18 mouse cellular contexts compared by ENCODE assay signal in genomic region chr2:145404818-145405531, GRCm38 (mm10).
DNase-seq lines count a peak whose midpoint lies in the region; ATAC-seq lines count a peak whose summit lies in the region.
"Had no signal": no experiment of that assay in that cellular context is flagged by ENCODE, and none has a peak within 500 bp of the region (broad histone marks: within the 10 kb centered on the region; RNA-seq: fewer than 3 reads in every experiment).

No protein-coding gene starts in this region.

- intact Hi-C loops in heart, postnatal 14 days (cut with DNase I): no loop called here
- intact Hi-C loops in left cerebral cortex, postnatal 14 days (cut with DNase I): no loop called here

- DNase-seq in heart, embryonic 10.5 days (ENCODE audit: low spot score): peak; percentile 69
- DNase-seq in heart, postnatal 14 days: no peak
- peak; percentile 30 for DNase-seq in adrenal gland, postnatal 14 days
- DNase-seq in embryo, embryonic 10.5 days (ENCODE audit: low spot score): peak; percentile 70
- DNase-seq in midbrain, embryonic 14.5 days: peak; percentile 34
- no peak for DNase-seq in layer of hippocampus, adult 9-11 months
- no peak for DNase-seq in left cerebral cortex, postnatal 14 days (ENCODE audit: low spot score in 2 of 2)
- DNase-seq: cerebellum, adult 18-20 months; gastrocnemius, adult 2 months; kidney, adult 11 months; kidney, postnatal 36 days; lung, adult 2 months had no signal

- H3K27me3 ChIP-seq in heart, embryonic 10.5 days (ENCODE audit: insufficient read depth, poor library complexity, severe bottlenecking): no peaks in the 10 kb centered on the region
- H3K27me3 ChIP-seq in midbrain, embryonic 14.5 days (ENCODE audit: control insufficient read depth, insufficient read depth, low read length): no peaks in the 10 kb centered on the region
- H3K27me3 ChIP-seq: embryonic facial prominence, embryonic 12.5 days; heart, embryonic 15.5 days; limb, embryonic 15.5 days; megakaryocyte, embryonic 14.5 days had no signal

- ATAC-seq in midbrain, embryonic 14.5 days (ENCODE audit: low FRiP score, low TSS enrichment): no peak
- no peak for ATAC-seq in megakaryocyte, adult 5-6 weeks (ENCODE audit: poor library complexity, severe bottlenecking)

- H3K9me3 ChIP-seq in heart, embryonic 10.5 days: no peaks in the 10 kb centered on the region
- no peaks in the 10 kb centered on the region for H3K9me3 ChIP-seq in midbrain, embryonic 14.5 days (ENCODE audit: control insufficient read depth, low read length)
- H3K9me3 ChIP-seq: embryonic facial prominence, embryonic 12.5 days; forebrain, embryonic 10.5 days; heart, embryonic 15.5 days; limb, embryonic 15.5 days had no signal

- peak overlapping the region; percentile 69; the same call in 1 of the 2 replicates for H3K27ac ChIP-seq in heart, embryonic 10.5 days
- peak overlapping the region; percentile 38; the same call in 1 of the 2 replicates for H3K27ac ChIP-seq in midbrain, embryonic 14.5 days (replicated peaks; ENCODE audit: low read depth, low read length)
- H3K27ac ChIP-seq: embryonic facial prominence, embryonic 12.5 days; forebrain, embryonic 10.5 days; gastrocnemius, adult 2 months; heart, embryonic 15.5 days; limb, embryonic 15.5 days had no signal

- H3K9ac ChIP-seq in midbrain, embryonic 14.5 days (replicated peaks; ENCODE audit: low read length): no peak overlapping the region
- H3K9ac ChIP-seq: embryonic facial prominence, embryonic 12.5 days; heart, embryonic 15.5 days; limb, embryonic 15.5 days had no signal

- H3K4me3 ChIP-seq in heart, embryonic 10.5 days: no peak overlapping the region
- H3K4me3 ChIP-seq in midbrain, embryonic 14.5 days (replicated peaks; ENCODE audit: low read depth, low read length): no peak overlapping the region
- H3K4me3 ChIP-seq: embryonic facial prominence, embryonic 12.5 days; forebrain, embryonic 10.5 days; gastrocnemius, adult 2 months; heart, embryonic 15.5 days; limb, embryonic 15.5 days; megakaryocyte, embryonic 14.5 days had no signal

- 47% methylated on average over 11 of the region's 11 CpGs for WGBS in heart, embryonic 10.5 days
- 18% methylated on average over 11 of the region's 11 CpGs for WGBS in midbrain, embryonic 14.5 days

- H3K4me2 ChIP-seq in midbrain, embryonic 14.5 days (ENCODE audit: low read length): no peak overlapping the region
- H3K4me2 ChIP-seq: embryonic facial prominence, embryonic 12.5 days; heart, embryonic 15.5 days; limb, embryonic 15.5 days had no signal

- H3K36me3 ChIP-seq in heart, embryonic 10.5 days: no peaks in the 10 kb centered on the region
- no peaks in the 10 kb centered on the region for H3K36me3 ChIP-seq in midbrain, embryonic 14.5 days (ENCODE audit: control insufficient read depth, insufficient read depth, low read length)
- H3K36me3 ChIP-seq: embryonic facial prominence, embryonic 12.5 days; forebrain, embryonic 10.5 days; heart, embryonic 15.5 days; limb, embryonic 15.5 days had no signal

- H3K4me1 ChIP-seq in heart, embryonic 10.5 days: peaks cover 21% of the 10 kb centered on the region
- peaks cover 10% of the 10 kb centered on the region for H3K4me1 ChIP-seq in midbrain, embryonic 14.5 days (ENCODE audit: control insufficient read depth, insufficient read depth, low read length)
- H3K4me1 ChIP-seq: limb, embryonic 15.5 days had no signal

Comparison
In these comparisons a context has a peak if more than half of its experiments do, and no peak if none do; other contexts are left out.
1. DNase-seq: peak in heart, embryonic 10.5 days (single experiment), adrenal gland, postnatal 14 days (single experiment), embryo, embryonic 10.5 days (single experiment) and midbrain, embryonic 14.5 days (single experiment); none in heart, postnatal 14 days (0 of 2), layer of hippocampus, adult 9-11 months (single experiment) and left cerebral cortex, postnatal 14 days (0 of 2).